ENCODE assay signal across 8 mouse cellular contexts in the genomic region with DNA sequence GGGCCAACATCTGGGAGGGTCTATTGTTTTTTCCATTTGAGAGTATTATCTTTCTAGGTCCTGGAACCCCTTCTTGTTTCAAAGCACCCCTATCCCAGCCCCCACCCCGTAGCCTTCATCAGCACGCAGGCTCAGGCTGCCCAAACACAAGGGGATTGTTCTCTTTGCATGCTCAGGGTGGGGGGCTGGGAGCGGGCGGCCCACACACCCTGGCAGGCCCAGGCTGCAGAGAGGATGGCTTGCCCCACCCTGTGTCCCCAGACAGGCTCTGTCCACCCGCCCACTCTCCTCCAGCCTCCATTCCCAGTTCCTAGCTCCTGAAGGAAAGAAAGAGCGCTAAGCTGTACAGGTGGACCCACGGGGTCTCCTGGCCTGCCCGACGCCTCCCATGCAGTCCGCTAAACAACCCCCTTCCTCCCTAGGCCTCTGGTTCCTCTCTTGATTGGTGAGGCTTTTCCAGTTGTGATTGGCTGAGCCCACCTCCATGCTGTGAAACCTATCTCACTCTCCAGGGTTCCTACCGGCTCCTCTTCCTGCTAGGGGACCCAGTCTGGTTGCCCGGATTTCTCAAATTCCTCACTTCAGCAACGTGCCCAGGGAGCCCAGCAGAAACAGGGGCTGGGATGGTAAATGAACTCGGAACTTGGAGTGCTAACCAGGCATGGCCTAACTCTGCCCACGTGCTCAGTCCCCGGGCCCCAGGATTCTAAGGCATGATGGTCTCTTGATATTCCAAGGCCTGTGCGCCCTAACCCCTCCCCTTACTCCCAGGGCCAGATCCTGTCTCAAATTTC. TPM values are rescaled to one million over a fixed set of nuclear protein-coding genes. Genes with fewer than 3 reads are reported as not detected.
A peak's percentile ranks its signal among the peaks of the same experiment; 100 is the strongest.
DNase-seq lines count a peak whose midpoint lies in the region; ATAC-seq and TF ChIP-seq lines count a peak whose summit lies in the region.

No protein-coding gene starts in this region.

- peaks cover 59% of the 10 kb centered on the region for H3K4me1 ChIP-seq in heart, postnatal 0 days (ENCODE audit: control insufficient read depth, insufficient read depth)
- peaks cover 78% of the 10 kb centered on the region for H3K4me1 ChIP-seq in midbrain, embryonic 12.5 days
- H3K4me1 ChIP-seq in thymus, adult 2 months (replicated peaks; ENCODE audit: control insufficient read depth, insufficient read depth, low read length) = peaks cover 9% of the 10 kb centered on the region

- no peaks in the 10 kb centered on the region for H3K9me3 ChIP-seq in heart, postnatal 0 days (replicated peaks; ENCODE audit: control insufficient read depth, low read length)
- H3K9me3 ChIP-seq in midbrain, embryonic 12.5 days = no peaks in the 10 kb centered on the region

- H3K4me2 ChIP-seq in heart, postnatal 0 days (ENCODE audit: low read depth, low read length) = peak overlapping the region; percentile 65
- peak overlapping the region; percentile 98 for H3K4me2 ChIP-seq in midbrain, embryonic 12.5 days (replicated peaks)

- no peaks in the 10 kb centered on the region for H3K27me3 ChIP-seq in heart, postnatal 0 days (ENCODE audit: control insufficient read depth, insufficient read depth, low read length)
- H3K27me3 ChIP-seq in midbrain, embryonic 12.5 days = no peaks in the 10 kb centered on the region
- H3K27me3 ChIP-seq in thymus, adult 2 months (ENCODE audit: control insufficient read depth, insufficient read depth, low read length) = no peaks in the 10 kb centered on the region

- no peak for ATAC-seq in heart, postnatal 0 days (ENCODE audit: insufficient read depth, low read depth)
- peak; percentile 35 for ATAC-seq in midbrain, embryonic 12.5 days (ENCODE audit: low FRiP score, low read depth)

- peak; percentile 36 to 52 for DNase-seq in left cerebral cortex, postnatal 14 days (ENCODE audit: low spot score in 2 of 2)
- no peak for DNase-seq in left cerebral cortex, postnatal 10 days (ENCODE audit: extremely low spot score in 1 of 2, low spot score in 2 of 2)
- DNase-seq in embryo, embryonic 10 days (ENCODE audit: low spot score) = peak; percentile 83
- DNase-seq in heart, postnatal 0 days (ENCODE audit: low spot score) = no peak
- DNase-seq in thymus, adult 2 months = no peak
- no peak for DNase-seq in adrenal gland, postnatal 14 days
- no peak for DNase-seq in gastrocnemius, postnatal 36 days

- peak overlapping the region; percentile 84; the same call in 1 of the 2 replicates for H3K9ac ChIP-seq in heart, postnatal 0 days (replicated peaks; ENCODE audit: low read depth, low read length)
- H3K9ac ChIP-seq in midbrain, embryonic 12.5 days (replicated peaks) = peak overlapping the region; percentile 95

- no peaks in the 10 kb centered on the region for H3K36me3 ChIP-seq in heart, postnatal 0 days (replicated peaks; ENCODE audit: control insufficient read depth, insufficient read depth, low read length)
- H3K36me3 ChIP-seq in midbrain, embryonic 12.5 days = peaks cover 9% of the 10 kb centered on the region
- no peaks in the 10 kb centered on the region for H3K36me3 ChIP-seq in thymus, adult 2 months (ENCODE audit: control insufficient read depth, insufficient read depth, low read length)

- TF ChIP-seq POLR2A in thymus, adult 2 months (IDR thresholded peaks at IDR 0.05; ENCODE audit: control insufficient read depth, extremely low read depth, insufficient read depth, low read length, poor library complexity) = no peak

- intact Hi-C loops in left cerebral cortex, postnatal 14 days (cut with DNase I) = no loop called here
- intact Hi-C loops in left cerebral cortex, postnatal 10 days (cut with DNase I) = no loop called here
- intact Hi-C loops in gastrocnemius, postnatal 36 days (cut with DNase I) = loop anchor here (10.0 kb wide), 1 partner anchor 430 kb away; the partner anchor contains the start of gene Rbm15b

- H3K27ac ChIP-seq in heart, postnatal 0 days (ENCODE audit: low read depth) = peak overlapping the region; percentile 78
- H3K27ac ChIP-seq in midbrain, embryonic 12.5 days (replicated peaks) = peak overlapping the region; percentile 97
- H3K27ac ChIP-seq in thymus, adult 2 months (ENCODE audit: control insufficient read depth, insufficient read depth, low read length) = no peak overlapping the region

- no peak for TF ChIP-seq EP300 in heart, postnatal 0 days (IDR thresholded peaks at IDR 0.05; ENCODE audit: low read depth)

- 11% methylated on average over 17 of the region's 17 CpGs for WGBS in heart, postnatal 0 days
- under 1% methylated on average over 17 of the region's 17 CpGs for WGBS in midbrain, embryonic 12.5 days
- 89% methylated on average over 17 of the region's 17 CpGs for WGBS in thymus, adult 2 months

- TF ChIP-seq CTCF in heart, postnatal 0 days (IDR thresholded peaks at IDR 0.05; ENCODE audit: low read depth) = no peak
- TF ChIP-seq CTCF in thymus, adult 2 months (IDR thresholded peaks at IDR 0.05; ENCODE audit: borderline replicate concordance, control insufficient read depth, extremely low read depth, insufficient read depth, low read length, poor library complexity) = no peak

- peak overlapping the region; percentile 72 for H3K4me3 ChIP-seq in heart, postnatal 0 days (ENCODE audit: low read depth, low read length)
- peak overlapping the region; percentile 74 for H3K4me3 ChIP-seq in midbrain, embryonic 12.5 days
- no peak overlapping the region for H3K4me3 ChIP-seq in thymus, adult 2 months (ENCODE audit: control insufficient read depth, insufficient read depth, low read length)

RNA-seq across cellular contexts. Expression of gene Pcbp4, which starts 2.0 kb away (rescaled TPM):
- total RNA-seq in left cerebral cortex, postnatal 14 days (2021) = 100 to 1,000 TPM; 151 to 170 TPM
- total RNA-seq in left cerebral cortex, postnatal 10 days (2021) = 100 to 1,000 TPM; 222 to 242 TPM
- total RNA-seq in heart, postnatal 0 days (2014; rRNA removed; ENCODE audit: low replicate concordance) = 157 and 188 TPM in 2 replicates
- polyA plus RNA-seq in heart, postnatal 0 days (2015; fragmentation: Nextera tagmentation; extraction: Ambion mirVana) = 40.9 and 44.1 TPM in 2 replicates
- polyA plus RNA-seq in midbrain, embryonic 12.5 days (2016; fragmentation: Nextera tagmentation; extraction: Ambion mirVana) = 343 and 348 TPM in 2 replicates
- polyA plus RNA-seq in thymus, adult 2 months (2012; rRNA removed) = 45.1 and 59.9 TPM in 2 replicates
- total RNA-seq in adrenal gland, postnatal 14 days (2021) = 24.3 and 32.2 TPM in 2 replicates
- total RNA-seq in gastrocnemius, postnatal 36 days (2021) = 10 to 100 TPM; 58.0 to 58.3 TPM

RNA-seq across cellular contexts. Expression of gene Abhd14a, which starts 7.6 kb away (rescaled TPM):
- 10 to 100 TPM; 48.7 to 54.1 TPM for total RNA-seq in left cerebral cortex, postnatal 14 days (2021)
- 10 to 100 TPM; 55.7 to 59.6 TPM for total RNA-seq in left cerebral cortex, postnatal 10 days (2021)
- 57.3 and 64.8 TPM in 2 replicates for total RNA-seq in heart, postnatal 0 days (2014; rRNA removed; ENCODE audit: low replicate concordance)
- polyA plus RNA-seq in heart, postnatal 0 days (2015; fragmentation: Nextera tagmentation; extraction: Ambion mirVana) = 45.8 and 47.1 TPM in 2 replicates
- polyA plus RNA-seq in midbrain, embryonic 12.5 days (2016; fragmentation: Nextera tagmentation; extraction: Ambion mirVana) = 34.1 and 36.5 TPM in 2 replicates
- polyA plus RNA-seq in thymus, adult 2 months (2012; rRNA removed) = 18.1 and 19.8 TPM in 2 replicates
- total RNA-seq in adrenal gland, postnatal 14 days (2021) = 17.1 and 18.4 TPM in 2 replicates
- 10 to 100 TPM; 14.6 to 15.7 TPM for total RNA-seq in gastrocnemius, postnatal 36 days (2021)

RNA-seq across cellular contexts. Expression of gene Abhd14b, which starts 7.8 kb away (rescaled TPM):
- total RNA-seq in left cerebral cortex, postnatal 14 days (2021) = 1 to 10 TPM; 7.7 to 8.1 TPM
- total RNA-seq in left cerebral cortex, postnatal 10 days (2021) = 10 to 100 TPM in 1 of 2 experiments, 1 to 10 TPM in 1; 9.7 to 10.3 TPM
- total RNA-seq in heart, postnatal 0 days (2014; rRNA removed; ENCODE audit: low replicate concordance) = 14.9 and 46.8 TPM in 2 replicates
- polyA plus RNA-seq in heart, postnatal 0 days (2015; fragmentation: Nextera tagmentation; extraction: Ambion mirVana) = 5.3 and 5.9 TPM in 2 replicates
- polyA plus RNA-seq in midbrain, embryonic 12.5 days (2016; fragmentation: Nextera tagmentation; extraction: Ambion mirVana) = 4.2 and 4.7 TPM in 2 replicates
- 21.6 and 29.3 TPM in 2 replicates for polyA plus RNA-seq in thymus, adult 2 months (2012; rRNA removed)
- 23.6 and 33.1 TPM in 2 replicates for total RNA-seq in adrenal gland, postnatal 14 days (2021)
- total RNA-seq in gastrocnemius, postnatal 36 days (2021) = 1 to 10 TPM; 3.5 to 4.5 TPM

RNA-seq across cellular contexts. Expression of gene Gpr62, which starts 10.7 kb away (rescaled TPM):
- 1 to 10 TPM; 3.7 to 5.8 TPM for total RNA-seq in left cerebral cortex, postnatal 14 days (2021)
- 1 to 10 TPM; 2.2 to 2.8 TPM for total RNA-seq in left cerebral cortex, postnatal 10 days (2021)
- total RNA-seq in heart, postnatal 0 days (2014; rRNA removed; ENCODE audit: low replicate concordance) = not detected in 2 replicates
- 0.11 TPM in 1 of 2 replicates, not detected in the other for polyA plus RNA-seq in heart, postnatal 0 days (2015; fragmentation: Nextera tagmentation; extraction: Ambion mirVana)
- polyA plus RNA-seq in midbrain, embryonic 12.5 days (2016; fragmentation: Nextera tagmentation; extraction: Ambion mirVana) = 0.71 and 0.79 TPM in 2 replicates
- polyA plus RNA-seq in thymus, adult 2 months (2012; rRNA removed) = 0.31 and 0.47 TPM in 2 replicates
- 0.23 TPM in 1 of 2 replicates, not detected in the other for total RNA-seq in adrenal gland, postnatal 14 days (2021)
- under 1 TPM in 1 of 2 experiments, not detected in 1; 0.30 TPM for total RNA-seq in gastrocnemius, postnatal 36 days (2021)

RNA-seq across cellular contexts. Expression of gene Acy1, which starts 17.0 kb away (rescaled TPM):
- 10 to 100 TPM in 1 of 2 experiments, 1 to 10 TPM in 1; 7.9 to 11.1 TPM for total RNA-seq in left cerebral cortex, postnatal 14 days (2021)
- 1 to 10 TPM; 9.2 to 9.3 TPM for total RNA-seq in left cerebral cortex, postnatal 10 days (2021)
- 38.5 and 45.3 TPM in 2 replicates for total RNA-seq in heart, postnatal 0 days (2014; rRNA removed; ENCODE audit: low replicate concordance)
- polyA plus RNA-seq in heart, postnatal 0 days (2015; fragmentation: Nextera tagmentation; extraction: Ambion mirVana) = 19.0 and 20.1 TPM in 2 replicates
- polyA plus RNA-seq in midbrain, embryonic 12.5 days (2016; fragmentation: Nextera tagmentation; extraction: Ambion mirVana) = 30.1 and 30.5 TPM in 2 replicates
- 11.0 and 12.5 TPM in 2 replicates for polyA plus RNA-seq in thymus, adult 2 months (2012; rRNA removed)
- total RNA-seq in adrenal gland, postnatal 14 days (2021) = 14.2 and 20.2 TPM in 2 replicates
- 10 to 100 TPM in 1 of 2 experiments, 1 to 10 TPM in 1; 9.0 to 12.3 TPM for total RNA-seq in gastrocnemius, postnatal 36 days (2021)

Comparison
In these comparisons a context has a peak if more than half of its experiments do, and no peak if none do; other contexts are left out.
1. DNase-seq: peak in left cerebral cortex, postnatal 14 days (2 of 2) and embryo, embryonic 10 days (single experiment); none in left cerebral cortex, postnatal 10 days (0 of 2), heart, postnatal 0 days (single experiment), thymus, adult 2 months (single experiment), adrenal gland, postnatal 14 days (single experiment) and gastrocnemius, postnatal 36 days (0 of 2).